Mouse (Mus musculus) limb, embryonic 11.5 days (tissue): ENCODE data around the gene Lix1l. TPM values are rescaled to one million over a fixed set of nuclear protein-coding genes. Genes with fewer than 3 reads are reported as not detected.

Source experiments
- ATAC-seq: fragments of 200-750 bp; cut with Nextera tagmentation; 2 replicates; pipeline ENCODE4 v1.8.0; 2017; ENCODE audit warnings: low read depth; ENCODE audit not compliant: insufficient number of reproducible peaks, low FRiP score, low TSS enrichment
- DNase-seq: peaks from one replicate; pipeline ENCODE4 v3.0.0-alpha.2; 2015; ENCODE audit warnings: low spot score
- H3K27ac ChIP-seq: fragments of 300-500 bp; sonication (generic); replicated peaks from 2 replicates; pipeline ENCODE4 v1.5.1; 2014; ENCODE audit warnings: low read depth, mild to moderate bottlenecking, low read length
- H3K27me3 ChIP-seq: fragments of 300-500 bp; sonication (generic); 2 replicates; pipeline ENCODE4 v1.6.1; 2014; ENCODE audit warnings: mild to moderate bottlenecking, low read length, mixed read lengths; ENCODE audit not compliant: control insufficient read depth, insufficient read depth
- H3K36me3 ChIP-seq: fragments of 300-500 bp; sonication (generic); 2 replicates; pipeline ENCODE4 v1.6.1; 2014; ENCODE audit warnings: mild to moderate bottlenecking, low read length, moderate library complexity, mixed read lengths; ENCODE audit not compliant: control insufficient read depth, insufficient read depth
- H3K4me1 ChIP-seq: fragments of 300-500 bp; sonication (generic); 2 replicates; pipeline ENCODE4 v1.6.1; 2014; ENCODE audit warnings: low read length, mixed read lengths; ENCODE audit not compliant: control insufficient read depth, insufficient read depth
- H3K4me2 ChIP-seq: fragments of 300-500 bp; sonication (generic); 2 replicates; pipeline ENCODE4 v1.6.1; 2014; ENCODE audit warnings: low read depth, mild to moderate bottlenecking, moderate library complexity; ENCODE audit not compliant: severe bottlenecking
- H3K4me3 ChIP-seq: fragments of 300-500 bp; sonication (generic); 2 replicates; pipeline ENCODE4 v1.5.1; 2014; ENCODE audit warnings: low read depth, low read length
- H3K9ac ChIP-seq: fragments of 300-500 bp; sonication (generic); 2 replicates; pipeline ENCODE4 v1.6.1; 2014; ENCODE audit warnings: mild to moderate bottlenecking, low read length
- H3K9me3 ChIP-seq: fragments of 300-500 bp; sonication (generic); 2 replicates; pipeline ENCODE4 v1.6.1; 2016; ENCODE audit warnings: low read length; ENCODE audit not compliant: control insufficient read depth
- whole genome bisulfite sequencing: fragments of 180-500 bp; shearing (Covaris S2); extraction: QIAGEN DNeasy Blood & Tissue Kit; methylation state at CpG from one replicate; pipeline ENCODE4 v1.1.7; 2014; 5-methylcytosine and 5-hydroxymethylcytosine counted together
- polyA plus RNA-seq: library from polyadenylated mRNA; unstranded; fragments of >200 nt; fragmentation: Nextera tagmentation; extraction: Ambion mirVana; gene quantifications from 2 replicates; pipeline ENCODE4 v1.2.1, GENCODE M21; 2014

The Lix1l gene
- polyA plus RNA-seq, 1 experiment from 2014 or later = 5.7 TPM

DNA sequence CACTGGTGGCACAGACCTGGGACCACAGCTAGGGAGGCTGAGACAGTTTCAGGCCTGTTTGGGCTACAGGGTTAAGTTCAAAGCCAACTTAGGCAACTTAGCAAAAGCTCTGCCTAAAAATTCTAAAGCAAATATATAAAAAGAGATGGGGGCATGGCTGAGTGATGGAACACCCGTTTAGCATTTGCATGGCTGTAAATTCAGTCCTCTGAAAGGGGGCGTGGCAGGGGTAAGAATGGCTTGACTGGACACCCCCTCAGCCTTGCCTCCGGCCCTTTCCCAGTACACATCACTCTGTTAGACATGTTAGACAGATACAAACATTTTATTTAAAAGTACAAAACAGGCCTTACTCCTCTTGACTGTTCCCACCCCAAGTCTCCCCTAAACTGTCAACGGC, 23.4 kb upstream of the Lix1l start:
- H3K36me3 ChIP-seq = no peaks in the 10 kb centered on the region
- H3K9me3 ChIP-seq = no peaks in the 10 kb centered on the region
- H3K4me3 ChIP-seq = no peak overlapping the region
- WGBS = 75% methylated on average over 4 of the region's 4 CpGs
- no peak overlapping the region for H3K4me2 ChIP-seq
- H3K9ac ChIP-seq = no peak overlapping the region
- DNase-seq (no peak), ATAC-seq (no peak)
- H3K27me3 ChIP-seq = no peaks in the 10 kb centered on the region
- H3K4me1 ChIP-seq = peaks cover 15% of the 10 kb centered on the region
- no peak overlapping the region for H3K27ac ChIP-seq

DNA sequence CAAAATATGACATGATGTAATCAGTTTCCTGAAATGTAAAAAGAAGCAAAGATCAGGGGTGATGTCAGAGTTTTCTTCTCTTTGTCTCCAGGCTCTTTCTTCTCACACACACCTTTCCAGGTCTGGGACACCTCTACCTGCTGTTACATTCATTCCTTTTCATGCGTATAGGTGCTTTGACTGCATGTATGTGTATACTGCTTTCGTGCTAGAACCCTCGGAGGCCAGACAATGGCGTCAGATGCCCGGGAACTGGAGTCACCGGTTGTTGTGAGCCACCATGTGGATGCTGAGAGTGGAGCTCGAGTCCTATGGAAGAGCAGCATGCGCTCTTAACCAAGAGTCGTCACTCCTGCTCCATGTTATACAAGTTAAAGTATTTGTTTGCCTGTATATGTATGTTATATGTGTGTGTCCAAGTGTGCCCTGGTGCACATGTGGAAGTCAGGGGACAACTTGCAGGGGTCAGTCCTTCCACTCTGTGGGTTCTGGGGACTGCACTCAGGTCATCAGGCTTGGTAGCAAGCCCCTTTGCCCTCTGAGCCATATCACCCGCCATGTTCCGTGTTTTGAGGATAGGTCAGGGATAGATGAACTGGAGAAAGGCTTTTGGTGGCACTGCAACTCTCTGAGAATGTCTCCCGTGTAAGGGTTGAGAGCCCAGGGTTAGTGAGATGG, 22.2 kb upstream of the Lix1l start:
- DNase-seq (no peak), ATAC-seq (no peak)
- WGBS = 83% methylated on average over 12 of the region's 12 CpGs
- Histone ChIP-seq H3K9me3 (no peaks in the 10 kb centered on the region), H3K4me2 (no peak overlapping the region), H3K9ac (no peak overlapping the region), H3K4me3 (no peak overlapping the region), H3K4me1 (peaks cover 15% of the 10 kb centered on the region), H3K27ac (no peak overlapping the region), H3K27me3 (no peaks in the 10 kb centered on the region), H3K36me3 (no peaks in the 10 kb centered on the region)

DNA sequence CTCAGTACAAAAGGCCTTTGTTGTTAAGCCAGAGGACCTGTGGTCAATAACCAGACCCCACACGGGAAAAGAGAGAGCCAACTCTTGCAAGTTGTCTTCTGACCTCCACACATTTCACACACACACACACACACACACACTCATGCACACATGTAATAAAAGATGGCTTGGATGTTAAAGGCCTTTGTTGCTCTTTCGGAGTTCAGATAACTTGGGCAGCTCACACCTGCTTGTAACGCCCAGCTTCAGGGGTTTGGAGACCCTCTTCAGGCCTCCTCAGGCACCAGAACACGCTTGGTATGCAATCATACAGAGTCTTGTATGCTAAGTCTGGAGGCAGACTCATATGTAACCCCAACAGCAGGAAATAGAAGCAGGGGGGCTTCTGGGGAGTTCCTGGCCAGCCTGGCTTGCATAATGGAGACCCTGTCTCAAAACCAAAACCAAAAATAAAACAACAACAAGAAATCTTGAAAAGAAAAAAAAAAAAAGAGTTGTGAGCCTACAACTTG, 21.7 kb upstream of the Lix1l start:
- Histone ChIP-seq H3K4me2 (no peak overlapping the region), H3K4me3 (no peak overlapping the region), H3K27me3 (no peaks in the 10 kb centered on the region), H3K36me3 (no peaks in the 10 kb centered on the region), H3K27ac (no peak overlapping the region), H3K9me3 (no peaks in the 10 kb centered on the region), H3K9ac (no peak overlapping the region), H3K4me1 (peaks cover 15% of the 10 kb centered on the region)
- no peak for ATAC-seq
- no peak for DNase-seq
- 73% methylated on average over 4 of the region's 4 CpGs for WGBS

DNA sequence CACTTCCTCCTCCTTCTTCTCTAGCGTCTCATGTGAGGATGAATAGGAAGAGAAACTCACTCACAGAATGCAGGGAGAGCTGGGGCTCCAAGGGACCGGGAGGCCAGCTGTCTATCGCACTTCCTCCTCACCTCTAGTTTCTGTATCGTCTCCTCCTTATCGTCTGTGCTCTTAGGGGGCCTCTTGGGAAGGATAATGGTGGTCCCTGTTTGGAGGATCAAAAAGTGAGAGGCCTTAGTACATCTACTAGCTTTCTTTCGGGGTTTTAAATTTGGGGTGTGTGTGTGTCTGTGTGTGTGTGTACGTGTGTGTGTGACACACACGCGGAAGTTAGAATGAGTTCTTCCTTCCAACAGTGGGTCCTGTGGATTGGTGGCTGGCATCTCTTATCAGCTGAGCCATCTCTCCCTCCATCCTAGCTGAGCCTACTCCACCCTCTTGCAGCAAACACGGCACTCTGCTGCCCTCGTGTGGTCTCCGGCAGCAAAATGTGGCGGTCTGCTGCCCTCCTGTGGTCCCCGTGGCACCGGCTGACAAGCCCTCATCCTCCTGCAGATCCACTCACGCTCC, 21.0 kb upstream of the Lix1l start:
- H3K9me3 ChIP-seq = no peaks in the 10 kb centered on the region
- H3K4me2 ChIP-seq = peak overlapping the region; percentile 48
- no peak overlapping the region for H3K27ac ChIP-seq
- peak; percentile 94 for DNase-seq
- H3K4me3 ChIP-seq = peak overlapping the region; percentile 8; the same call in 1 of the 2 replicates
- WGBS = 13% methylated on average over 16 of the region's 16 CpGs
- no peaks in the 10 kb centered on the region for H3K27me3 ChIP-seq
- H3K9ac ChIP-seq = peak overlapping the region; percentile 56
- peak; percentile 18; the same call in 1 of the 2 replicates for ATAC-seq
- no peaks in the 10 kb centered on the region for H3K36me3 ChIP-seq
- peaks cover 15% of the 10 kb centered on the region for H3K4me1 ChIP-seq

DNA sequence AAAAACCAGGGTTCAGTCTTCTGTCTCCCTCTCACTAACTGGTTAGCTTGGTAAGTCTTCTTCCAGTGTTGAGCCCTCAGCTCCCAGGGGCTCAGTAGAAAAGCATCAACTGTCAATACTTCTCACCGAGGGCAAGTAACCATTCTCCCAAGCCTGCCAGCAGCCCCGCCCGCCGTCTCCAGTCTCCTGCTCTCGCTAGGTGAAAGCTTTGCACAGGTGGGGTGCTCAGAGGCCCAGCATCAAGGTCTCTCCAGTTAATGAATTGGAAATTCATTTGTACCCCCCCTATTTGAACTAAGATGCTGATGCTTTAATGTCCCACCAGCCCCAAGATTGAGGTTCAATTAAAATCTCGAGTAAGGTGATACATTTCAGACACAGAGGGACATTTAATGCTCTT, 19.8 kb upstream of the Lix1l start:
- ATAC-seq (no peak), DNase-seq (no peak)
- WGBS = 41% methylated on average over 6 of the region's 6 CpGs
- Histone ChIP-seq H3K27me3 (no peaks in the 10 kb centered on the region), H3K4me2 (no peak overlapping the region), H3K9me3 (no peaks in the 10 kb centered on the region), H3K27ac (no peak overlapping the region), H3K4me3 (no peak overlapping the region), H3K4me1 (peaks cover 14% of the 10 kb centered on the region), H3K36me3 (no peaks in the 10 kb centered on the region), H3K9ac (no peak overlapping the region)

DNA sequence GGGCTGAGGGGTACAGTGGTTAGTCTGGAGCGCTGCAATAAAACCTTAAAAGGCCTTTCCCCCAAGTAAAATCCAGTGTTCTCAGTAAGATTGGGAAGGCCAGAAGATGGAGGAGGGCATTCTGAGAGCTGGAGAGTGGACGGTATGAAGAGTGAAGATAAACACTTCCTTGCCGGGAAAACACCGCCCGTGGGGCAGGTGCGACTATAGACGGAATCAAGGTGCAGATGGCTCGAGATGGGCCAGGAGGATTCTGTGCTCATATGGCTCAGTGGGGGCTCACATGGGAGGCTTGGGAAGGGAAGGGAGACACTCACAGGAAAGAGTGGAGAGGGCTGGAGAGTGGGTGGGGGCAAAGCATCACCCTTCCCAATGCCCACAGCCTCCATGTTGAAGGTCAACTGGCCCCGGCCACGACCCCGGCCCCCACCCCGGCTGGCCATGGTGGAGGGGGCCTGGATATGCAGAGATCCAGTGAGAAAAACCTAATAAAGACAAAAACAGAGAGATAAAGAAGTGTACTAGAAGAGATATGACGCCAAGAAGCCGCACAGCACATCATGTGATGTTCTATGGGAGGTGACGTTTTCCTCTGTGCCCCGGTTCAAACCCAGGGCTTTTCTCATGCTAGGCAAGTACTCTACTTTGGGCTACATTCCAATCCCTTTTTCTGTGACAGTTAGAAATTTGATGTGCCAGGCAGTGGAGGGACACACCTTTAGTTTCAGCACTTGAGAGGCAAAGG, 19.0 kb upstream of the Lix1l start:
- 83% methylated on average over 16 of the region's 16 CpGs for WGBS
- Histone ChIP-seq H3K36me3 (no peaks in the 10 kb centered on the region), H3K4me3 (no peak overlapping the region), H3K4me2 (no peak overlapping the region), H3K4me1 (peaks cover 6% of the 10 kb centered on the region; the same call in 1 of the 2 replicates), H3K27ac (no peak overlapping the region), H3K27me3 (no peaks in the 10 kb centered on the region), H3K9me3 (no peaks in the 10 kb centered on the region), H3K9ac (no peak overlapping the region)
- ATAC-seq (no peak), DNase-seq (no peak)

DNA sequence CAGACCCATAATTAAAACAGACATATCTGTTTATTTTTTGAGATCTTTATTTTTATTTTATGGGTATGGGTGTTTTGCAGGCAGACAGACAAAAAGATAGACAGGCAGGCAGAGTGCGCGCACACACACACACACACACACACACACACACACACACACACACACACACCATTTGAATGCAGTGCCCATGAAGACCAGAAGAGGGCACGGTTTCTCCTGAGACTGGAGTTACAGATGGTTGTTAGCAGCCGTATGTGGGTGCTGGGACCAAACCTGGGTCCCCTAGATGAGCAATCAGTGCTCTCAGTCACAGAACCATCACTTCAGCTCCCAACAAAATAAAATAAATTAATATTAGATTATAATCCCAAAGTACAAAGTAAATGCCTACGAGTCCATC, 17.6 kb upstream of the Lix1l start:
- no peaks in the 10 kb centered on the region for H3K36me3 ChIP-seq
- DNase-seq (no peak), ATAC-seq (no peak)
- 93% methylated on average over 5 of the region's 5 CpGs for WGBS
- H3K27ac ChIP-seq = no peak overlapping the region
- H3K27me3 ChIP-seq = no peaks in the 10 kb centered on the region
- H3K4me2 ChIP-seq = no peak overlapping the region
- 0 out of 2 replicates have a peak, but pooled peaks cover 3% of the 10 kb centered on the region for H3K4me1 ChIP-seq
- no peak overlapping the region for H3K4me3 ChIP-seq
- H3K9ac ChIP-seq = no peak overlapping the region
- no peaks in the 10 kb centered on the region for H3K9me3 ChIP-seq

DNA sequence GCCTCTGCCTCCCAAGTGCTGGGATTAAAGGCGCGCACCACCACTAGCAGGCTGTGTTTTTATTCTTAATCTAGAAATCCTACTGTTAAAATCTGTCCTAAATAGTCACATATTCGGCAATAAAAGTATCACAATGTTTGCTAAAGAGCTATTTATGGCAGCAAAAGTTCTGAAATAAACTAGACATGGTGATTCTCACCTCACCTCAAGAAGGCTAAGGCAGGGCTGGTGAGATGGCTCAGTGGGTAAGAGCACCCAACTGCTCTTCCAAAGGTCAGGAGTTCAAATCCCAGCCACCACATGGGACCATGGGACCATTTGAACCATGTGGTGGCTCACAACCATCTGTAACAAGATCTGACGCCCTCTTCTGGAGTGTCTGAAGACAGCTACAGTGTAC, 10.3 kb upstream of the Lix1l start:
- no peak for DNase-seq
- Histone ChIP-seq H3K4me3 (no peak overlapping the region), H3K4me1 (no peaks in the 10 kb centered on the region; the same call in 1 of the 2 replicates), H3K27ac (no peak overlapping the region), H3K27me3 (peaks cover 4% of the 10 kb centered on the region), H3K9ac (no peak overlapping the region), H3K36me3 (no peaks in the 10 kb centered on the region), H3K4me2 (no peak overlapping the region), H3K9me3 (no peaks in the 10 kb centered on the region)
- no peak for ATAC-seq
- 86% methylated on average over 4 of the region's 4 CpGs for WGBS
